Mouse (Mus musculus) neural tube, embryonic 14.5 days (tissue): ENCODE data around the gene ccdc198. TPM values are rescaled to one million over a fixed set of nuclear protein-coding genes. Genes with fewer than 3 reads are reported as not detected.
A peak's percentile ranks its signal among the peaks of the same experiment; 100 is the strongest.

Experiments used
- ATAC-seq: fragments of 200-750 bp; cut with Nextera tagmentation; 2 replicates; pipeline ENCODE4 v1.8.0; 2017; ENCODE audit warnings: low read depth, mild to moderate bottlenecking, moderate TSS enrichment, moderate library complexity
- H3K27ac ChIP-seq: fragments of 300-500 bp; sonication (generic); 2 replicates; pipeline ENCODE4 v1.5.1; 2014; ENCODE audit warnings: low read depth, mild to moderate bottlenecking, control low read depth, low read length, moderate library complexity, mixed read lengths
- H3K27me3 ChIP-seq: fragments of 300-500 bp; sonication (generic); 2 replicates; pipeline ENCODE4 v1.6.1; 2014; ENCODE audit warnings: low read length; ENCODE audit not compliant: control insufficient read depth, insufficient read depth
- H3K36me3 ChIP-seq: fragments of 300-500 bp; sonication (generic); 2 replicates; pipeline ENCODE4 v1.6.1; 2014; ENCODE audit warnings: low read length, mixed read lengths; ENCODE audit not compliant: control insufficient read depth, insufficient read depth
- H3K4me1 ChIP-seq: fragments of 300-500 bp; sonication (generic); 2 replicates; pipeline ENCODE4 v1.6.1; 2014; ENCODE audit warnings: low read length; ENCODE audit not compliant: control insufficient read depth, insufficient read depth
- H3K4me2 ChIP-seq: fragments of 300-500 bp; sonication (generic); 2 replicates; pipeline ENCODE4 v1.6.1; 2014; ENCODE audit warnings: mild to moderate bottlenecking, low read depth, low read length, control low read depth
- H3K4me3 ChIP-seq: fragments of 300-500 bp; sonication (generic); 2 replicates; pipeline ENCODE4 v1.5.1; 2014; ENCODE audit warnings: low read depth, low read length, control low read depth, mixed read lengths
- H3K9ac ChIP-seq: fragments of 300-500 bp; sonication (generic); replicated peaks from 2 replicates; pipeline ENCODE4 v1.6.1; 2014; ENCODE audit warnings: low read depth, mild to moderate bottlenecking, control low read depth, low read length, mixed read lengths
- H3K9me3 ChIP-seq: fragments of 300-500 bp; sonication (generic); 2 replicates; pipeline ENCODE4 v1.6.1; 2016; ENCODE audit warnings: low read length; ENCODE audit not compliant: control insufficient read depth
- WGBS: fragments of 180-500 bp; shearing (Covaris S2); extraction: QIAGEN DNeasy Blood & Tissue Kit; methylation state at CpG from one replicate; pipeline ENCODE4 v1.1.7; 2014; 5-methylcytosine and 5-hydroxymethylcytosine counted together
- polyA plus RNA-seq: library from polyadenylated mRNA; unstranded; fragments of >200 nt; fragmentation: Nextera tagmentation; extraction: Ambion mirVana; gene quantifications from 2 replicates; pipeline ENCODE4 v1.2.1, GENCODE M21; 2014

ccdc198 gene
- polyA plus RNA-seq, 1 experiment from 2014 or later, result 0.28 TPM

GRCm38 (mm10) chr14:49171867-49172581 is 73.2 kb downstream of the ccdc198 start, which contains the start of gene Naa30:
Gene Naa30, plus strand, starts transcription at chr14:49172226.
- Histone ChIP-seq H3K9ac (peak within 1 kb of the TSS; percentile 98), H3K4me3 (peak within 1 kb of the TSS; percentile 94), H3K36me3 (peaks cover 5% of the 10 kb centered on the region; the same call in 1 of the 2 replicates), H3K27me3 (no peaks in the 10 kb centered on the region), H3K4me2 (peak within 1 kb of the TSS; percentile 94), H3K4me1 (peaks cover 28% of the 10 kb centered on the region), H3K27ac (peak within 1 kb of the TSS; percentile 87), H3K9me3 (no peaks in the 10 kb centered on the region)
- under 1% methylated on average over 47 of the region's 86 CpGs for WGBS
- ATAC-seq, result peak; percentile 95

- no peaks in the 10 kb centered on the region for H3K27me3 ChIP-seq
- peak; percentile 34; the same call in 1 of the 2 replicates for ATAC-seq
- peak overlapping the region; percentile 61 for H3K4me2 ChIP-seq
- H3K9ac ChIP-seq, result peak overlapping the region; percentile 98
- no peaks in the 10 kb centered on the region for H3K9me3 ChIP-seq
- 35% methylated on average over 8 of the region's 8 CpGs for WGBS
- H3K27ac ChIP-seq, result no peak overlapping the region
- H3K4me1 ChIP-seq, result peaks cover 28% of the 10 kb centered on the region
- H3K4me3 ChIP-seq, result peak overlapping the region; percentile 94
- H3K36me3 ChIP-seq, result peaks cover 5% of the 10 kb centered on the region; the same call in 1 of the 2 replicates
Measured at GRCm38 (mm10) chr14:49171286-49171685, 74.0 kb downstream of the ccdc198 start.

Other genes with a start within 250 kb of the ccdc198 start
- gene Ap5m1, start 179.4 kb downstream of the ccdc198 start, polyA plus RNA-seq, result 27.0 and 28.8 TPM in 2 replicates
- 79.9 and 98.9 TPM in 2 replicates for gene Exoc5, start 178.8 kb downstream of the ccdc198 start, polyA plus RNA-seq
- 18.3 and 22.2 TPM in 2 replicates for gene Naa30, start 73.2 kb downstream of the ccdc198 start, polyA plus RNA-seq